Mouse (Mus musculus): Measurements from ENCODE around the gene Ror1. TPM values are rescaled to one million over a fixed set of nuclear protein-coding genes. Genes with fewer than 3 reads are reported as not detected.

Gene Ror1
- polyA plus RNA-seq, 1 experiment from 2014 or later: 2.6 TPM

DNA sequence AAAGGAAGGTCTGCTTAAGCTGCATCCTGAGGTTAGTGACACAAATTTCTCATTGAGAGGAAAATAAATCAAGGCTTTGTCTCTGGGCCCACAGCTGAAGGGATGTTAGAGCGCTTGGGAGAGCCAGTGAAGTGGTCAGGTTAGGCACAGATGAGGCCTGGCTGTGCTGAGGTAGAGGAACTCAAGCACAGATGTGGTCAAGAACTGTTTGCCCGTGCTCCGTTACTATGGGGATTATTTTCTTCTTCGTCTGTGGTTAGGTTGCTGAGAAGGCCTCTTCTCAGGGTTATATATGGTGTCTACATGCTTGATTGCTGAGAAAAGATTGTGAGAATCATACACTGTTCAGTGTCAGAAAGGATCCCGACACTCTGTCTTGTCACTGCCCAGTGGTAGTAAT lies 134.7 kb downstream of the Ror1 start:
- no peak overlapping the region for H3K4me2 ChIP-seq (replicated peaks; ENCODE audit: low read depth)
- ATAC-seq (ENCODE audit: low FRiP score, low TSS enrichment) (no peak), DNase-seq (ENCODE audit: low spot score) (no peak)
- H3K4me3 ChIP-seq (ENCODE audit: low read depth, low read length): no peak overlapping the region
- no peaks in the 10 kb centered on the region for H3K4me1 ChIP-seq (replicated peaks; ENCODE audit: control insufficient read depth, insufficient read depth)
- no peak overlapping the region for H3K9ac ChIP-seq (ENCODE audit: low read length)
- no peaks in the 10 kb centered on the region for H3K27me3 ChIP-seq (ENCODE audit: control insufficient read depth, insufficient read depth, low read length)
- H3K36me3 ChIP-seq (ENCODE audit: control insufficient read depth, insufficient read depth, low read length): no peaks in the 10 kb centered on the region
- no peak overlapping the region for H3K27ac ChIP-seq (replicated peaks)
- H3K9me3 ChIP-seq (ENCODE audit: control insufficient read depth, low read length): no peaks in the 10 kb centered on the region
- WGBS: 70% methylated on average over 5 of the region's 5 CpGs
- no peak for TF ChIP-seq CTCF (IDR thresholded peaks at IDR 0.05; ENCODE audit: low read depth)

DNA sequence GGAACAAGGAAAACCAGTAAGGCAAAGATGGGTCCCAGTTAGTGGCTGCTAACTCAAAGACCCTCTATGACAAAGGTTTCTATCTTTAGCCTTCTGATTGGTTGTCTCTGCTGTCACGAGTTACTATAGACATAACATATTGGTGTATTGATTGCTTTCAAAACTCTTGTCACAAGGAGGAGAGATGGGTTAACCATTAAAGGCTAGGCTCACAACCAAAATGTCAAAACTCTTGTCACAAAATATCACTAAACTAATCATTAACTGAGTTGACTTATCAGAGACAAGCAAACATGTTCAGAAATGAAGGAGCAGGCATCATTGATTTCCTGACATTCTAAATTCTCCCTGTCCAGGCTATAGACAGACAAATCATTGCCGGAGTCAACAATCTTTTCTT lies 135.4 kb downstream of the Ror1 start:
- DNase-seq (ENCODE audit: low spot score) (no peak), ATAC-seq (ENCODE audit: low FRiP score, low TSS enrichment) (no peak)
- 59% methylated on average over 2 of the region's 2 CpGs for WGBS
- Histone ChIP-seq H3K4me2 (replicated peaks; ENCODE audit: low read depth) (no peak overlapping the region), H3K9ac (ENCODE audit: low read length) (no peak overlapping the region), H3K9me3 (ENCODE audit: control insufficient read depth, low read length) (no peaks in the 10 kb centered on the region), H3K27me3 (ENCODE audit: control insufficient read depth, insufficient read depth, low read length) (no peaks in the 10 kb centered on the region), H3K4me1 (replicated peaks; ENCODE audit: control insufficient read depth, insufficient read depth) (no peaks in the 10 kb centered on the region), H3K4me3 (ENCODE audit: low read depth, low read length) (no peak overlapping the region), H3K36me3 (ENCODE audit: control insufficient read depth, insufficient read depth, low read length) (no peaks in the 10 kb centered on the region), H3K27ac (replicated peaks) (no peak overlapping the region)
- TF ChIP-seq EP300 (optimal IDR thresholded peaks at IDR 0.05) (no peak), CTCF (IDR thresholded peaks at IDR 0.05; ENCODE audit: low read depth) (no peak)

GRCm38 (mm10) chr4:100231906-100232305 lies 136.3 kb downstream of the Ror1 start:
- Histone ChIP-seq H3K27ac (replicated peaks) (no peak overlapping the region), H3K27me3 (ENCODE audit: control insufficient read depth, insufficient read depth, low read length) (no peaks in the 10 kb centered on the region), H3K4me3 (ENCODE audit: low read depth, low read length) (no peak overlapping the region), H3K4me1 (replicated peaks; ENCODE audit: control insufficient read depth, insufficient read depth) (no peaks in the 10 kb centered on the region), H3K9me3 (ENCODE audit: control insufficient read depth, low read length) (no peaks in the 10 kb centered on the region), H3K4me2 (replicated peaks; ENCODE audit: low read depth) (no peak overlapping the region), H3K36me3 (ENCODE audit: control insufficient read depth, insufficient read depth, low read length) (no peaks in the 10 kb centered on the region), H3K9ac (ENCODE audit: low read length) (no peak overlapping the region)
- ATAC-seq (ENCODE audit: low FRiP score, low TSS enrichment): no peak
- TF ChIP-seq EP300 (optimal IDR thresholded peaks at IDR 0.05) (no peak), CTCF (IDR thresholded peaks at IDR 0.05; ENCODE audit: low read depth) (no peak)
- DNase-seq (ENCODE audit: low spot score): no peak
- WGBS: 87% methylated on average over 3 of the region's 3 CpGs

- WGBS: 69% methylated on average over 7 of the region's 7 CpGs
Measured at GRCm38 (mm10) chr4:100232541-100232940, 136.9 kb downstream of the Ror1 start.

GRCm38 (mm10) chr4:100233770-100234169 lies 138.2 kb downstream of the Ror1 start:
- WGBS: 75% methylated on average over 10 of the region's 10 CpGs
- Histone ChIP-seq H3K4me2 (replicated peaks; ENCODE audit: low read depth) (no peak overlapping the region), H3K9ac (ENCODE audit: low read length) (no peak overlapping the region), H3K4me3 (ENCODE audit: low read depth, low read length) (no peak overlapping the region), H3K27ac (replicated peaks) (no peak overlapping the region), H3K9me3 (ENCODE audit: control insufficient read depth, low read length) (no peaks in the 10 kb centered on the region), H3K27me3 (ENCODE audit: control insufficient read depth, insufficient read depth, low read length) (no peaks in the 10 kb centered on the region), H3K4me1 (replicated peaks; ENCODE audit: control insufficient read depth, insufficient read depth) (no peaks in the 10 kb centered on the region), H3K36me3 (ENCODE audit: control insufficient read depth, insufficient read depth, low read length) (no peaks in the 10 kb centered on the region)
- ATAC-seq (ENCODE audit: low FRiP score, low TSS enrichment) (no peak), DNase-seq (ENCODE audit: low spot score) (no peak)
- TF ChIP-seq CTCF (IDR thresholded peaks at IDR 0.05; ENCODE audit: low read depth) (no peak), EP300 (optimal IDR thresholded peaks at IDR 0.05) (no peak)

More at GRCm38 (mm10) chr4:100232541-100232940, 136.9 kb downstream of the Ror1 start:
- TF ChIP-seq CTCF (IDR thresholded peaks at IDR 0.05; ENCODE audit: low read depth) (no peak), EP300 (optimal IDR thresholded peaks at IDR 0.05) (no peak)
- Histone ChIP-seq H3K27ac (replicated peaks) (no peak overlapping the region), H3K4me3 (ENCODE audit: low read depth, low read length) (no peak overlapping the region), H3K9me3 (ENCODE audit: control insufficient read depth, low read length) (no peaks in the 10 kb centered on the region), H3K4me2 (replicated peaks; ENCODE audit: low read depth) (no peak overlapping the region), H3K27me3 (ENCODE audit: control insufficient read depth, insufficient read depth, low read length) (no peaks in the 10 kb centered on the region), H3K9ac (ENCODE audit: low read length) (no peak overlapping the region), H3K4me1 (replicated peaks; ENCODE audit: control insufficient read depth, insufficient read depth) (no peaks in the 10 kb centered on the region), H3K36me3 (ENCODE audit: control insufficient read depth, insufficient read depth, low read length) (no peaks in the 10 kb centered on the region)
- ATAC-seq (ENCODE audit: low FRiP score, low TSS enrichment) (no peak), DNase-seq (ENCODE audit: low spot score) (no peak)

GRCm38 (mm10) chr4:100236339-100236738 lies 140.7 kb downstream of the Ror1 start:
- no peak overlapping the region for H3K9ac ChIP-seq (ENCODE audit: low read length)
- H3K4me3 ChIP-seq (ENCODE audit: low read depth, low read length): no peak overlapping the region
- TF ChIP-seq CTCF (IDR thresholded peaks at IDR 0.05; ENCODE audit: low read depth): no peak
- TF ChIP-seq EP300 (optimal IDR thresholded peaks at IDR 0.05): no peak
- H3K4me2 ChIP-seq (replicated peaks; ENCODE audit: low read depth): no peak overlapping the region
- WGBS: 62% methylated on average over 3 of the region's 3 CpGs
- H3K9me3 ChIP-seq (ENCODE audit: control insufficient read depth, low read length): no peaks in the 10 kb centered on the region
- no peaks in the 10 kb centered on the region for H3K36me3 ChIP-seq (ENCODE audit: control insufficient read depth, insufficient read depth, low read length)
- H3K27ac ChIP-seq (replicated peaks): no peak overlapping the region
- no peak for DNase-seq (ENCODE audit: low spot score)
- H3K27me3 ChIP-seq (ENCODE audit: control insufficient read depth, insufficient read depth, low read length): no peaks in the 10 kb centered on the region
- H3K4me1 ChIP-seq (replicated peaks; ENCODE audit: control insufficient read depth, insufficient read depth): no peaks in the 10 kb centered on the region
- no peak for ATAC-seq (ENCODE audit: low FRiP score, low TSS enrichment)

Data from stomach, postnatal 0 days (tissue).